Mouse (Mus musculus) stomach, embryonic 14.5 days (tissue): ENCODE measurements around the gene Mrpl11. TPM values are rescaled to one million over a fixed set of nuclear protein-coding genes. Genes with fewer than 3 reads are reported as not detected.
A peak's percentile ranks its signal among the peaks of the same experiment; 100 is the strongest.

Source experiments
- ATAC-seq: fragments of 200-750 bp; cut with Nextera tagmentation; 2 replicates; pipeline ENCODE4 v1.8.0; 2017; ENCODE audit warnings: low read depth, moderate TSS enrichment; ENCODE audit not compliant: insufficient number of reproducible peaks, insufficient read depth, low FRiP score
- H3K27ac ChIP-seq: fragments of 300-500 bp; sonication (generic); 2 replicates; pipeline ENCODE4 v1.5.1; 2014; ENCODE audit warnings: mild to moderate bottlenecking, low read length, moderate library complexity, mixed read lengths
- H3K27me3 ChIP-seq: fragments of 300-500 bp; sonication (generic); 2 replicates; pipeline ENCODE4 v1.6.1; 2014; ENCODE audit warnings: low read length, control low read depth, mixed read lengths; ENCODE audit not compliant: control insufficient read depth, insufficient read depth
- H3K36me3 ChIP-seq: fragments of 300-500 bp; sonication (generic); 2 replicates; pipeline ENCODE4 v1.6.1; 2014; ENCODE audit warnings: mild to moderate bottlenecking, control low read depth, low read length, moderate library complexity, mixed read lengths; ENCODE audit not compliant: control insufficient read depth, insufficient read depth
- H3K4me1 ChIP-seq: fragments of 300-500 bp; sonication (generic); 2 replicates; pipeline ENCODE4 v1.6.1; 2014; ENCODE audit warnings: low read length, control low read depth, mixed read lengths; ENCODE audit not compliant: control insufficient read depth, insufficient read depth
- H3K4me2 ChIP-seq: fragments of 300-500 bp; sonication (generic); replicated peaks from 2 replicates; pipeline ENCODE4 v1.6.1; 2014; ENCODE audit warnings: low read depth, low read length, control low read depth
- H3K4me3 ChIP-seq: fragments of 300-500 bp; sonication (generic); 2 replicates; pipeline ENCODE4 v1.5.1; 2014; ENCODE audit warnings: low read depth, low read length, control low read depth
- H3K9ac ChIP-seq: fragments of 300-500 bp; sonication (generic); replicated peaks from 2 replicates; pipeline ENCODE4 v1.6.1; 2014; ENCODE audit warnings: low read depth, mild to moderate bottlenecking, control low read depth, low read length, moderate library complexity, mixed read lengths
- H3K9me3 ChIP-seq: fragments of 300-500 bp; sonication (generic); 2 replicates; pipeline ENCODE4 v1.6.1; 2016; ENCODE audit warnings: low read depth, low read length, control low read depth; ENCODE audit not compliant: control insufficient read depth
- WGBS: fragments of 180-500 bp; shearing (Covaris S2); extraction: QIAGEN DNeasy Blood & Tissue Kit; methylation state at CpG from one replicate; pipeline ENCODE4 v1.1.7; 2014; 5-methylcytosine and 5-hydroxymethylcytosine counted together
- polyA plus RNA-seq: library from polyadenylated mRNA; unstranded; fragments of >200 nt; fragmentation: Nextera tagmentation; extraction: Ambion mirVana; gene quantifications from 2 replicates; pipeline ENCODE4 v1.2.1, GENCODE M21; 2014

Mrpl11 gene
- polyA plus RNA-seq, 1 experiment from 2014 or later = 115 TPM

- no peak overlapping the region for H3K4me2 ChIP-seq
- no peak overlapping the region for H3K27ac ChIP-seq
- H3K9me3 ChIP-seq = no peaks in the 10 kb centered on the region
- no peaks in the 10 kb centered on the region for H3K4me1 ChIP-seq
- WGBS = 23% methylated on average over 42 of the region's 47 CpGs
- no peak overlapping the region for H3K4me3 ChIP-seq
- peaks cover 19% of the 10 kb centered on the region for H3K27me3 ChIP-seq
- no peak overlapping the region for H3K9ac ChIP-seq
- ATAC-seq = no peak
- H3K36me3 ChIP-seq = no peaks in the 10 kb centered on the region; the same call in 1 of the 2 replicates
Observed at GRCm38 (mm10) chr19:4989434-4990255, 27.7 kb downstream of the Mrpl11 start.

DNA sequence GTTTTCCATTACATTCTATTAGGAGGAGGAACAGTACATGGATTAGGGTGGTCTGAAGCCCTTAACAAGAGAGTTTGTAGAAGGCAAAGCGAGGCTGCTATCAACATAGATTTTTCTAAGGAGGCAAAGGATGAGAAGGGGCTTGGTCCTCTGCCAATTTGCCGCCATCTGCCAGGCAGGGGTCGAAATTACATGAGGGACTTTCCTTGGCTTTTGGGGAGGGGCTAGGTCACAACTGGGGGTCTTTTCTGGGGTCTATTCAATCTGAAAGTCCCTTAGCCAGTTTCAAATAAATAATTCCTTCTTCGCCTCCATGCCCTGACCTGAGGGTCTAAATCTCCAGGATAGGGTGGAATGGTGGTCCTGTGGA lies 28.3 kb downstream of the Mrpl11 start, which contains the start of gene Npas4:
Gene Npas4, minus strand, starts transcription at position 61 of the 370 bp plus-strand sequence.
- H3K4me2 ChIP-seq = no peak within 1 kb of the TSS
- H3K9me3 ChIP-seq = no peaks in the 10 kb centered on the region
- H3K36me3 ChIP-seq = no peaks in the 10 kb centered on the region; the same call in 1 of the 2 replicates
- 24% methylated on average over 4 of the region's 4 CpGs for WGBS
- no peaks in the 10 kb centered on the region for H3K4me1 ChIP-seq
- H3K27ac ChIP-seq = no peak within 1 kb of the TSS
- no peak within 1 kb of the TSS for H3K4me3 ChIP-seq
- no peak for ATAC-seq
- peaks cover 19% of the 10 kb centered on the region for H3K27me3 ChIP-seq
- no peak within 1 kb of the TSS for H3K9ac ChIP-seq

GRCm38 (mm10) chr19:4990716-4991115 lies 28.8 kb downstream of the Mrpl11 start:
- Histone ChIP-seq H3K27ac (no peak overlapping the region), H3K4me2 (no peak overlapping the region), H3K4me1 (no peaks in the 10 kb centered on the region), H3K9me3 (no peaks in the 10 kb centered on the region), H3K36me3 (no peaks in the 10 kb centered on the region; the same call in 1 of the 2 replicates), H3K9ac (no peak overlapping the region), H3K27me3 (peaks cover 19% of the 10 kb centered on the region), H3K4me3 (no peak overlapping the region)
- ATAC-seq = no peak; the same call in 1 of the 2 replicates
- WGBS = 2% methylated on average over 22 of the region's 22 CpGs

DNA sequence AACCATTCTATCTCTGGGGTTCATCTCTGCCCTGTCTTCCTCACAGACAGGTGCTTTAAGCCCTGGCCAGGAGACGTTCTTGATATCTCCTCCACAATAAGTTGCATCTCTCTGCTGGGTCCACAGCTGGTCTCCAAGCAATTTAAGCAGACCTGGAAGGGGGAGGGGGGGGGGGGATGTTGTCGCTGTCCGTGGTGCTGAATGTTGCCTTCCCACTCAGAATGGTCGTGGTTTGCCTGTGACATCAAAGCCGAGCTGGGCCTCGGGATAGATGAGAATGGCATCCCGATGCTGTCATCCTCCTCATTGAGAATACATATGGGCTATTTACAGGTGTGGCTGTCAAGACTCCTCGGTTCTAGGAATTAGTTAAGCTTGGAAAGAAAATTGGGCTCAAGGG lies 30.4 kb downstream of the Mrpl11 start:
- H3K9me3 ChIP-seq = no peaks in the 10 kb centered on the region
- H3K4me1 ChIP-seq = no peaks in the 10 kb centered on the region
- H3K9ac ChIP-seq = no peak overlapping the region
- 18% methylated on average over 8 of the region's 8 CpGs for WGBS
- H3K4me3 ChIP-seq = no peak overlapping the region
- H3K36me3 ChIP-seq = no peaks in the 10 kb centered on the region; the same call in 1 of the 2 replicates
- H3K27ac ChIP-seq = no peak overlapping the region
- peaks cover 19% of the 10 kb centered on the region for H3K27me3 ChIP-seq
- no peak for ATAC-seq
- H3K4me2 ChIP-seq = no peak overlapping the region

- Histone ChIP-seq H3K9me3 (no peaks in the 10 kb centered on the region), H3K4me1 (no peaks in the 10 kb centered on the region), H3K36me3 (no peaks in the 10 kb centered on the region), H3K9ac (no peak overlapping the region), H3K4me3 (no peak overlapping the region), H3K4me2 (no peak overlapping the region), H3K27ac (no peak overlapping the region), H3K27me3 (peaks cover 19% of the 10 kb centered on the region)
- no peak for ATAC-seq
- 2% methylated on average over 9 of the region's 9 CpGs for WGBS
Observed at GRCm38 (mm10) chr19:4992904-4993303, 31.0 kb downstream of the Mrpl11 start.

GRCm38 (mm10) chr19:4994043-4994442 lies 32.1 kb downstream of the Mrpl11 start:
- Histone ChIP-seq H3K36me3 (no peaks in the 10 kb centered on the region), H3K27ac (no peak overlapping the region), H3K4me3 (no peak overlapping the region), H3K27me3 (peaks cover 19% of the 10 kb centered on the region), H3K4me1 (no peaks in the 10 kb centered on the region), H3K9me3 (no peaks in the 10 kb centered on the region), H3K9ac (no peak overlapping the region), H3K4me2 (no peak overlapping the region)
- ATAC-seq = no peak
- WGBS = 50% methylated on average over 5 of the region's 5 CpGs

DNA sequence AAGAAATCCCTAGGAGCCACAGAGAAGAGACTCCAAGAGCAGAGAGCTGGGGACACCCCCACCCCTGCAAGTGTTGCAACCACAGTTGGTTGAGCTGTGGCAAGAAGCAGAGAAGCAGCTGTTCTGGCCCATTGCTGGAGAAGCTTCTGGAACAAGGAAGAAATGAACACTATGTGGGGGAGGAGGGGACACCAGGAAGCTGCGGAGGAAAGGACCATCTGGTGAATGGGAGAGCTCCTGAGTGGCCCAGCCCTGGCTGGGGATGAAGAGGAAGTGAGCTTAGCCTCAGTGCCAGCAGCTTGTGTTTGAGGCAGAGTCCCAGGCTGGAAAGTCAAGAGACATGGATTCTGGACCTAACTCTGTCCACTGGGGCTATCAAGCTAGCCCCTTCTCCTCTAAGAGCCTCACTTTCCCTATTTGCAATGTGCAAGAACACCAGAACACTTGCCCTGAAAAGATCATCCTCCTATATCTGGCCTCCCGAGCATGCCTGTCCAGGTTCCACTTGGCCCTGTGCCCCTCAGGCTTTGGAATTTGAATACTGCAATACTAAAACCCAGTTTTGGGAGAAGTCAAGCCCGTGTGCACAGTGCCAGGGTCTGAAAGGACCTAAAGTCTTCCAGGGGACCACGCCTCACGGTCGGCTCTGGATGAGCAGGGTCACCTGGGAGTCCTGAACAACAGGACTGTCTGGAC lies 37.6 kb downstream of the Mrpl11 start:
- Histone ChIP-seq H3K4me1 (0 out of 2 replicates have a peak, but pooled peaks cover 6% of the 10 kb centered on the region), H3K4me3 (no peak overlapping the region), H3K36me3 (no peaks in the 10 kb centered on the region), H3K4me2 (0 out of 2 replicates have a peak overlapping the region, but pooled peaks have one; percentile 10), H3K9me3 (no peaks in the 10 kb centered on the region), H3K9ac (no peak overlapping the region), H3K27ac (no peak overlapping the region), H3K27me3 (no peaks in the 10 kb centered on the region)
- 71% methylated on average over 6 of the region's 6 CpGs for WGBS
- no peak for ATAC-seq

- H3K4me1 ChIP-seq = 0 out of 2 replicates have a peak, but pooled peaks cover 6% of the 10 kb centered on the region
- H3K36me3 ChIP-seq = no peaks in the 10 kb centered on the region
- ATAC-seq = peak; percentile 90
- H3K4me3 ChIP-seq = peak overlapping the region; percentile 13; the same call in 1 of the 2 replicates
- H3K27ac ChIP-seq = peak overlapping the region; percentile 71; the same call in 1 of the 2 replicates
- H3K9ac ChIP-seq = no peak overlapping the region
- WGBS = under 1% methylated on average over 39 of the region's 39 CpGs
- 0 out of 2 replicates have a peak, but pooled peaks cover 2% of the 10 kb centered on the region for H3K9me3 ChIP-seq
- no peaks in the 10 kb centered on the region for H3K27me3 ChIP-seq
- peak overlapping the region; percentile 35 for H3K4me2 ChIP-seq
Observed at GRCm38 (mm10) chr19:5001666-5002406, 39.9 kb downstream of the Mrpl11 start.
